In genomic region chr7:4658128-4658907, GRCm38 (mm10) we compare ENCODE assay signal across 9 mouse cellular contexts. TPM values are rescaled to one million over a fixed set of nuclear protein-coding genes. Genes with fewer than 3 reads are reported as not detected.
A peak's percentile ranks its signal among the peaks of the same experiment; 100 is the strongest.
DNase-seq lines count a peak whose midpoint lies in the region; ATAC-seq and TF ChIP-seq lines count a peak whose summit lies in the region.
"Had no signal": no experiment of that assay in that cellular context is flagged by ENCODE, and none has a peak within 500 bp of the region (broad histone marks: within the 10 kb centered on the region; RNA-seq: fewer than 3 reads in every experiment).

No protein-coding gene starts in this region.

- peak overlapping the region; percentile 82 for H3K9ac ChIP-seq in lung, postnatal 0 days (replicated peaks; ENCODE audit: low read depth)
- peak overlapping the region; percentile 88 for H3K9ac ChIP-seq in stomach, embryonic 14.5 days (replicated peaks; ENCODE audit: low read depth, low read length)

- H3K36me3 ChIP-seq in erythroblast, embryonic 14.5 days (ENCODE audit: control insufficient read depth) = peaks cover 64% of the 10 kb centered on the region
- H3K36me3 ChIP-seq in lung, postnatal 0 days (ENCODE audit: insufficient read depth, low read length) = no peaks in the 10 kb centered on the region
- peaks cover 4% of the 10 kb centered on the region; the same call in 1 of the 2 replicates for H3K36me3 ChIP-seq in stomach, embryonic 14.5 days (ENCODE audit: control insufficient read depth, insufficient read depth, low read length)

- peak; percentile 19 for ATAC-seq in inflammation-experienced regulatory T-cells, adult 6 months
- peak; percentile 42 for ATAC-seq in lung, postnatal 0 days
- ATAC-seq in stomach, embryonic 14.5 days (ENCODE audit: insufficient number of reproducible peaks, insufficient read depth, low FRiP score, low read depth) = peak; percentile 51
- ATAC-seq in monocyte, adult 5-6 weeks (replicated peaks; ENCODE audit: insufficient number of reproducible peaks, low FRiP score, low TSS enrichment, poor library complexity, severe bottlenecking) = no peak

- peak overlapping the region; percentile 69 for H3K4me2 ChIP-seq in lung, postnatal 0 days (replicated peaks; ENCODE audit: low read depth, low read length)
- peak overlapping the region; percentile 69 for H3K4me2 ChIP-seq in stomach, embryonic 14.5 days (replicated peaks; ENCODE audit: low read depth, low read length)

- no peak for TF ChIP-seq EP300 in lung, postnatal 0 days (IDR thresholded peaks at IDR 0.05)

- TF ChIP-seq CTCF in lung, adult 2 months (IDR thresholded peaks at IDR 0.05; ENCODE audit: insufficient read depth, low read length) = no peak
- TF ChIP-seq CTCF in lung, postnatal 0 days (IDR thresholded peaks at IDR 0.05) = no peak

- no peaks in the 10 kb centered on the region for H3K9me3 ChIP-seq in erythroblast, embryonic 14.5 days (ENCODE audit: control insufficient read depth, low read length)
- no peaks in the 10 kb centered on the region for H3K9me3 ChIP-seq in lung, postnatal 0 days (ENCODE audit: low read length)
- no peaks in the 10 kb centered on the region for H3K9me3 ChIP-seq in stomach, embryonic 14.5 days (ENCODE audit: control insufficient read depth, low read depth, low read length)

- H3K27me3 ChIP-seq in erythroblast, embryonic 14.5 days (ENCODE audit: control insufficient read depth) = no peaks in the 10 kb centered on the region
- no peaks in the 10 kb centered on the region for H3K27me3 ChIP-seq in lung, postnatal 0 days (replicated peaks; ENCODE audit: insufficient read depth, low read length)
- H3K27me3 ChIP-seq in stomach, embryonic 14.5 days (ENCODE audit: control insufficient read depth, insufficient read depth, low read length) = no peaks in the 10 kb centered on the region

- H3K27ac ChIP-seq in lung, postnatal 0 days (ENCODE audit: low read length) = peak overlapping the region; percentile 92
- peak overlapping the region; percentile 96 for H3K27ac ChIP-seq in stomach, embryonic 14.5 days (ENCODE audit: low read length)

- peaks cover 20% of the 10 kb centered on the region for H3K4me1 ChIP-seq in lung, adult 2 months (ENCODE audit: control insufficient read depth, insufficient read depth, low read length)
- peaks cover 68% of the 10 kb centered on the region for H3K4me1 ChIP-seq in erythroblast, embryonic 14.5 days (ENCODE audit: control insufficient read depth)
- peaks cover 14% of the 10 kb centered on the region; the same call in 1 of the 2 replicates for H3K4me1 ChIP-seq in lung, postnatal 0 days (ENCODE audit: insufficient read depth, low read depth, low read length)
- peaks cover 28% of the 10 kb centered on the region for H3K4me1 ChIP-seq in stomach, embryonic 14.5 days (ENCODE audit: control insufficient read depth, insufficient read depth, low read length)

- peak; percentile 28 for DNase-seq in lung, adult 2 months
- no peak for DNase-seq in lung, postnatal 25 days (ENCODE audit: low spot score)
- peak; percentile 26 for DNase-seq in T-cell, adult 2 months (ENCODE audit: low spot score)
- peak; percentile 48 for DNase-seq in lung, postnatal 0 days (ENCODE audit: low spot score)

- peak overlapping the region; percentile 86 for H3K4me3 ChIP-seq in lung, adult 2 months (replicated peaks; ENCODE audit: extremely low read depth, low read depth, low read length)
- peak overlapping the region; percentile 83 for H3K4me3 ChIP-seq in erythroblast, embryonic 14.5 days (replicated peaks)
- H3K4me3 ChIP-seq in lung, postnatal 0 days (ENCODE audit: low read depth, low read length) = peak overlapping the region; percentile 75
- peak overlapping the region; percentile 85 for H3K4me3 ChIP-seq in stomach, embryonic 14.5 days (ENCODE audit: low read depth, low read length)

- no peak for TF ChIP-seq POLR2A in lung, adult 2 months (IDR thresholded peaks at IDR 0.05; ENCODE audit: borderline replicate concordance, extremely low read depth, low read depth, low read length)

- 2% methylated on average over 77 of the region's 78 CpGs for WGBS in lung, adult 2 months
- WGBS in lung, postnatal 0 days = under 1% methylated on average over 53 of the region's 78 CpGs
- under 1% methylated on average over 74 of the region's 78 CpGs for WGBS in stomach, embryonic 14.5 days

RNA-seq across cellular contexts. Expression of gene Ppp6r1, which starts 0.5 kb away (rescaled TPM):
- polyA plus RNA-seq in lung, adult 2 months (2012; rRNA removed) = 99.0 and 112 TPM in 2 replicates
- polyA plus RNA-seq in erythroblast, embryonic 14.5 days (2012) = 23.5 and 30.2 TPM in 2 replicates
- 10 to 100 TPM in 1 of 3 experiments, 1 to 10 TPM in 2; 7.7 to 13.6 (median 9.7) TPM for polyA plus RNA-seq in inflammation-experienced regulatory T-cells, adult 6 months (2017; shearing (Covaris generic))
- 6.8 and 7.5 TPM in 2 replicates for polyA plus RNA-seq in lung, postnatal 0 days (2015; fragmentation: Nextera tagmentation; extraction: Ambion mirVana)
- 10.2 and 11.7 TPM in 2 replicates for polyA plus RNA-seq in stomach, embryonic 14.5 days (2014; fragmentation: Nextera tagmentation; extraction: Ambion mirVana)
- total RNA-seq in monocyte, adult 5-6 weeks (2017) = 101 to 191 TPM (median 127 TPM) in 3 replicates

RNA-seq across cellular contexts. Expression of gene Hspbp1, which starts 26.6 kb away (rescaled TPM):
- 38.8 and 39.6 TPM in 2 replicates for polyA plus RNA-seq in lung, adult 2 months (2012; rRNA removed)
- 12.9 and 13.0 TPM in 2 replicates for polyA plus RNA-seq in erythroblast, embryonic 14.5 days (2012)
- 10 to 100 TPM; 41.5 to 52.0 (median 46.5) TPM for polyA plus RNA-seq in inflammation-experienced regulatory T-cells, adult 6 months (2017; shearing (Covaris generic))
- polyA plus RNA-seq in lung, postnatal 0 days (2015; fragmentation: Nextera tagmentation; extraction: Ambion mirVana) = 49.7 and 54.4 TPM in 2 replicates
- polyA plus RNA-seq in stomach, embryonic 14.5 days (2014; fragmentation: Nextera tagmentation; extraction: Ambion mirVana) = 84.8 and 94.2 TPM in 2 replicates
- total RNA-seq in monocyte, adult 5-6 weeks (2017) = 12.9 to 47.3 TPM (median 16.6 TPM) in 3 replicates

RNA-seq across cellular contexts. Expression of gene Tmem86b, which starts 27.1 kb away (rescaled TPM):
- polyA plus RNA-seq in lung, adult 2 months (2012; rRNA removed) = 10.1 and 14.6 TPM in 2 replicates
- polyA plus RNA-seq in erythroblast, embryonic 14.5 days (2012) = 2.3 and 2.7 TPM in 2 replicates
- 1 to 10 TPM; 3.1 to 4.1 (median 4.0) TPM for polyA plus RNA-seq in inflammation-experienced regulatory T-cells, adult 6 months (2017; shearing (Covaris generic))
- 0.90 and 0.91 TPM in 2 replicates for polyA plus RNA-seq in lung, postnatal 0 days (2015; fragmentation: Nextera tagmentation; extraction: Ambion mirVana)
- polyA plus RNA-seq in stomach, embryonic 14.5 days (2014; fragmentation: Nextera tagmentation; extraction: Ambion mirVana) = 1.4 and 1.6 TPM in 2 replicates
- 18.1 to 27.9 TPM (median 21.7 TPM) in 3 replicates for total RNA-seq in monocyte, adult 5-6 weeks (2017)

RNA-seq across cellular contexts. Expression of gene Brsk1, which starts 32.1 kb away (rescaled TPM):
- 4.1 and 4.9 TPM in 2 replicates for polyA plus RNA-seq in lung, adult 2 months (2012; rRNA removed)
- polyA plus RNA-seq in erythroblast, embryonic 14.5 days (2012) = 0.01 TPM in 1 of 2 replicates, not detected in the other
- under 1 TPM in 1 of 3 experiments, not detected in 2; 0.62 TPM for polyA plus RNA-seq in inflammation-experienced regulatory T-cells, adult 6 months (2017; shearing (Covaris generic))
- 0.31 and 0.45 TPM in 2 replicates for polyA plus RNA-seq in lung, postnatal 0 days (2015; fragmentation: Nextera tagmentation; extraction: Ambion mirVana)
- 2.3 and 4.0 TPM in 2 replicates for polyA plus RNA-seq in stomach, embryonic 14.5 days (2014; fragmentation: Nextera tagmentation; extraction: Ambion mirVana)
- total RNA-seq in monocyte, adult 5-6 weeks (2017) = not detected in 3 replicates

RNA-seq across cellular contexts. Expression of gene Ptprh, which starts 54.5 kb away (rescaled TPM):
- 0.08 and 0.14 TPM in 2 replicates for polyA plus RNA-seq in lung, adult 2 months (2012; rRNA removed)
- not detected in 2 replicates for polyA plus RNA-seq in erythroblast, embryonic 14.5 days (2012)
- not detected for polyA plus RNA-seq in inflammation-experienced regulatory T-cells, adult 6 months (2017; shearing (Covaris generic))
- polyA plus RNA-seq in lung, postnatal 0 days (2015; fragmentation: Nextera tagmentation; extraction: Ambion mirVana) = not detected in 2 replicates
- not detected in 2 replicates for polyA plus RNA-seq in stomach, embryonic 14.5 days (2014; fragmentation: Nextera tagmentation; extraction: Ambion mirVana)
- 0.39 TPM in 1 of 3 replicates, not detected in the others for total RNA-seq in monocyte, adult 5-6 weeks (2017)
- total RNA-seq: adrenal gland, adult 18-20 months had no signal
